Mouse (Mus musculus) stomach, postnatal 0 days (tissue): Measurements from ENCODE around the gene Klf9. TPM values are rescaled to one million over a fixed set of nuclear protein-coding genes. Genes with fewer than 3 reads are reported as not detected.

Experiments
- ATAC-seq: fragments of 200-750 bp; cut with Nextera tagmentation; 2 replicates; pipeline ENCODE4 v1.8.0; 2017; ENCODE audit not compliant: low FRiP score, low TSS enrichment
- DNase-seq: peaks from one replicate; pipeline ENCODE4 v3.0.0-alpha.2; 2016; ENCODE audit warnings: low spot score
- H3K27ac ChIP-seq: fragments of 300-500 bp; sonication (generic); replicated peaks from 2 replicates; pipeline ENCODE4 v1.5.1; 2014; ENCODE audit warnings: mild to moderate bottlenecking, control low read depth
- H3K27me3 ChIP-seq: fragments of 300-500 bp; sonication (generic); 2 replicates; pipeline ENCODE4 v1.6.1; 2014; ENCODE audit warnings: low read length; ENCODE audit not compliant: control insufficient read depth, insufficient read depth
- H3K36me3 ChIP-seq: fragments of 300-500 bp; sonication (generic); 2 replicates; pipeline ENCODE4 v1.6.1; 2014; ENCODE audit warnings: low read length, mixed read lengths; ENCODE audit not compliant: control insufficient read depth, insufficient read depth
- H3K4me1 ChIP-seq: fragments of 300-500 bp; sonication (generic); replicated peaks from 2 replicates; pipeline ENCODE4 v1.6.1; 2014; ENCODE audit warnings: antibody characterized with exemption; ENCODE audit not compliant: control insufficient read depth, insufficient read depth
- H3K4me2 ChIP-seq: fragments of 300-500 bp; sonication (generic); replicated peaks from 2 replicates; pipeline ENCODE4 v1.6.1; 2014; ENCODE audit warnings: low read depth, mild to moderate bottlenecking, control low read depth, moderate library complexity
- H3K4me3 ChIP-seq: fragments of 300-500 bp; sonication (generic); 2 replicates; pipeline ENCODE4 v1.5.1; 2014; ENCODE audit warnings: low read depth, low read length, control low read depth
- H3K9ac ChIP-seq: fragments of 300-500 bp; sonication (generic); 2 replicates; pipeline ENCODE4 v1.6.1; 2014; ENCODE audit warnings: mild to moderate bottlenecking, low read length, control low read depth, mixed read lengths
- H3K9me3 ChIP-seq: fragments of 300-500 bp; sonication (generic); 2 replicates; pipeline ENCODE4 v1.6.1; 2016; ENCODE audit warnings: low read length; ENCODE audit not compliant: control insufficient read depth
- CTCF ChIP-seq: IDR thresholded peaks from 2 replicates; pipeline ENCODE4 v1.5.1; 2016; ENCODE audit warnings: antibody characterized with exemption, low read depth, mild to moderate bottlenecking, moderate library complexity
- EP300 ChIP-seq: optimal IDR thresholded peaks from 2 replicates; pipeline ENCODE3; 2016; ENCODE audit warnings: antibody characterized with exemption
- WGBS: fragments of 180-500 bp; shearing (Covaris S2); extraction: QIAGEN DNeasy Blood & Tissue Kit; methylation state at CpG from one replicate; pipeline ENCODE4 v1.1.7; 2014; 5-methylcytosine and 5-hydroxymethylcytosine counted together
- polyA plus RNA-seq: library from polyadenylated mRNA; unstranded; fragments of >200 nt; fragmentation: Nextera tagmentation; extraction: Ambion mirVana; gene quantifications from 2 replicates; pipeline ENCODE4 v1.2.1, GENCODE M21; 2015

Klf9 gene
- polyA plus RNA-seq, result 11.3 and 17.4 TPM in 2 replicates

GRCm38 (mm10) chr19:23140689-23141317, at the start of gene Klf9:
Gene Klf9 (plus strand): TSS chr19:23141226.
- WGBS, result under 1% methylated on average over 52 of the region's 52 CpGs
- TF ChIP-seq EP300, result peak; percentile 91
- peak; percentile 7; the same call in 1 of the 2 replicates for TF ChIP-seq CTCF
- H3K4me2 ChIP-seq, result peak within 1 kb of the TSS; percentile 71
- H3K9me3 ChIP-seq, result no peaks in the 10 kb centered on the region
- H3K4me3 ChIP-seq, result peak within 1 kb of the TSS; percentile 96
- no peaks in the 10 kb centered on the region for H3K36me3 ChIP-seq
- peak; percentile 94 for ATAC-seq
- H3K27me3 ChIP-seq, result no peaks in the 10 kb centered on the region
- peaks cover 7% of the 10 kb centered on the region for H3K4me1 ChIP-seq
- peak; percentile 96 for DNase-seq
- peak within 1 kb of the TSS; percentile 100 for H3K27ac ChIP-seq
- H3K9ac ChIP-seq, result peak within 1 kb of the TSS; percentile 99

GRCm38 (mm10) chr19:23091586-23091985, 49.4 kb upstream of the Klf9 start:
- Histone ChIP-seq H3K9me3 (no peaks in the 10 kb centered on the region), H3K27ac (no peak overlapping the region), H3K36me3 (no peaks in the 10 kb centered on the region), H3K27me3 (no peaks in the 10 kb centered on the region), H3K4me3 (no peak overlapping the region), H3K9ac (no peak overlapping the region), H3K4me2 (no peak overlapping the region), H3K4me1 (no peaks in the 10 kb centered on the region)
- no peak for ATAC-seq
- DNase-seq, result no peak
- 71% methylated on average over 4 of the region's 4 CpGs for WGBS
- TF ChIP-seq EP300 (no peak), CTCF (no peak)

- no peak for TF ChIP-seq EP300
- TF ChIP-seq CTCF, result no peak
- no peak overlapping the region for H3K9ac ChIP-seq
- no peak overlapping the region for H3K4me3 ChIP-seq
- ATAC-seq (no peak), DNase-seq (no peak)
- no peak overlapping the region for H3K27ac ChIP-seq
- WGBS, result 68% methylated on average over 5 of the region's 5 CpGs
- H3K4me2 ChIP-seq, result no peak overlapping the region
- no peaks in the 10 kb centered on the region for H3K4me1 ChIP-seq
- no peaks in the 10 kb centered on the region for H3K9me3 ChIP-seq
- no peaks in the 10 kb centered on the region for H3K36me3 ChIP-seq
- H3K27me3 ChIP-seq, result no peaks in the 10 kb centered on the region
Observed at GRCm38 (mm10) chr19:23093548-23093947, 47.5 kb upstream of the Klf9 start.

- TF ChIP-seq EP300 (no peak), CTCF (no peak)
- H3K9me3 ChIP-seq, result no peaks in the 10 kb centered on the region
- no peaks in the 10 kb centered on the region for H3K27me3 ChIP-seq
- ATAC-seq (no peak), DNase-seq (no peak)
- H3K4me2 ChIP-seq, result no peak overlapping the region
- no peaks in the 10 kb centered on the region for H3K36me3 ChIP-seq
- WGBS, result 20% methylated on average over 3 of the region's 3 CpGs
- H3K27ac ChIP-seq, result no peak overlapping the region
- H3K9ac ChIP-seq, result no peak overlapping the region
- H3K4me1 ChIP-seq, result no peaks in the 10 kb centered on the region
- H3K4me3 ChIP-seq, result no peak overlapping the region
Observed at GRCm38 (mm10) chr19:23094906-23095305, 46.1 kb upstream of the Klf9 start.

GRCm38 (mm10) chr19:23106859-23107258, 34.2 kb upstream of the Klf9 start:
- H3K4me1 ChIP-seq, result no peaks in the 10 kb centered on the region
- ATAC-seq, result no peak
- no peak overlapping the region for H3K4me2 ChIP-seq
- H3K4me3 ChIP-seq, result no peak overlapping the region
- DNase-seq, result no peak
- no peaks in the 10 kb centered on the region for H3K27me3 ChIP-seq
- H3K36me3 ChIP-seq, result no peaks in the 10 kb centered on the region
- H3K27ac ChIP-seq, result no peak overlapping the region
- TF ChIP-seq CTCF (no peak), EP300 (no peak)
- no peaks in the 10 kb centered on the region for H3K9me3 ChIP-seq
- no peak overlapping the region for H3K9ac ChIP-seq
- 74% methylated on average over 5 of the region's 5 CpGs for WGBS

GRCm38 (mm10) chr19:23107335-23107734, 33.7 kb upstream of the Klf9 start:
- Histone ChIP-seq H3K9me3 (no peaks in the 10 kb centered on the region), H3K27ac (no peak overlapping the region), H3K9ac (no peak overlapping the region), H3K36me3 (no peaks in the 10 kb centered on the region), H3K4me1 (no peaks in the 10 kb centered on the region), H3K4me2 (no peak overlapping the region), H3K4me3 (no peak overlapping the region), H3K27me3 (no peaks in the 10 kb centered on the region)
- no peak for TF ChIP-seq CTCF
- TF ChIP-seq EP300, result no peak
- DNase-seq (no peak), ATAC-seq (no peak; the same call in 1 of the 2 replicates)
- WGBS, result 43% methylated on average over 2 of the region's 2 CpGs
